Mouse (Mus musculus) 3134 (cell line): Measurements from ENCODE around the gene Dbp.

Experiments
- DNase-seq: peaks from one replicate; pipeline ENCODE4 v3.0.0-alpha.2; 2011; ENCODE audit warnings: low spot score; ENCODE audit not compliant: insufficient read length; ENCODE audit errors: extremely low read depth

The Dbp gene

GRCm38 (mm10) chr7:45723301-45723700 is 18.4 kb downstream of the Dbp start:
- DNase-seq = no peak

DNA sequence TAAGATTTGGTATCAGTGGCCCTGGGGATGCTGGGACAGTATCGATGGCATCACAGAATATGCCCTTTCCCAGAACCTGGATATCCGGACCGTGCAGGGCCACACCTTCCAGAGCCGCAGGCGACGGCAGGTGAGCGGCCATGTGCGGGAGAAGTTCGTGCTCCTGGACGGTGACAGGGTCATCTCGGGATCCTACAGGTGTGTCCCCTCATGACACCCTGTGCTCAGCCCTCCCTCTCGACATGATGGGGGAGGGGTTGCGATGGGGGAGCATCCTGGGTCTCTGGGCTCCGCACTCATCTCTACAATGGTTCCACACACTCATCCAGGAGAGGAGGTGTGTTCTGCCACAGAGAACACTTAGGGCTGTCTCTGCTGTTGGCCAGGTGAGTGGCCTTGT is 18.9 kb downstream of the Dbp start:
- DNase-seq = no peak

DNA sequence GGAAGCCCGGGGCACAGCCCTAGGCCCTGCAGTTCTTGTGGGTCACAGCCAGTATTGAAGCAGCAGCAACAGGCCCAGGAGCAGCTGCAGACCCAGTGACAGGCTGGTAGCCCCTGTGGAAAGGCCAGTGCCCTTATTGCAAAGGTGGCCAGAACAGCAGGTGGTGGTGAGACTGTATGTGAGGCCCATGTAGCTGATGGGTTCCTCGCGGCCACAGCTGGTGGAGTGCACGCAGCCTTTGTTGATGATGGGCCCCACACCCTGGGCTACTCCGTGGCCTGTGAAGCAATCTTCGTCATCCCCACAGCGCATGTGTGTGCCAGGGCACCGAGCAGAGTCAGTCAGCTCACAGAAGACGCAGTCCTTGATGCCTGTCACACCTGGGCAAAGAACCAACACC is 20.3 kb downstream of the Dbp start:
- DNase-seq = no peak

DNA sequence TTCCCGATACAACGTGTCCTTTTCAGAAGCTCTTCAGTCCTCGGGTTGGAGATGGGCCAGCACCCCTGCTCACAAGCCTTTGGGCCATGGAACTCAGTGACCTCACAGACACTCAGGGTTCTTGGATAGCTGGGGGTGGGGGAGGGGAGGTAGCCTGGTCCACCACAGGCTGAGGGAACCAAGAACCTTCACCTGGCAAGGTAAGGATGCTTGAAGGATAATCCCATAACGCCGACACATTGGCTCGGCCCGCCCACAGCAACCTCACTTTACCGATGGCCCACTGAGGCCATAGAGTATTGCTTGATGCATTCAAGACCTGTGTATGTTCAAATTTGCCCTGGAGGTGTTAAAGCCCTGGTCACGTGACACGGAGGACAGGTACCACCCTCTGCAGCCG is 20.8 kb downstream of the Dbp start, which contains the start of gene Spaca4:
Gene Spaca4, minus strand, starts transcription at position 101 of the 400 bp plus-strand sequence.
- DNase-seq = no peak

- DNase-seq = no peak
Observed at GRCm38 (mm10) chr7:45726419-45726818, 21.5 kb downstream of the Dbp start.

- DNase-seq = no peak
Observed at GRCm38 (mm10) chr7:45727625-45728024, 22.7 kb downstream of the Dbp start.

GRCm38 (mm10) chr7:45730727-45731431 is 26.0 kb downstream of the Dbp start:
- DNase-seq = no peak

DNA sequence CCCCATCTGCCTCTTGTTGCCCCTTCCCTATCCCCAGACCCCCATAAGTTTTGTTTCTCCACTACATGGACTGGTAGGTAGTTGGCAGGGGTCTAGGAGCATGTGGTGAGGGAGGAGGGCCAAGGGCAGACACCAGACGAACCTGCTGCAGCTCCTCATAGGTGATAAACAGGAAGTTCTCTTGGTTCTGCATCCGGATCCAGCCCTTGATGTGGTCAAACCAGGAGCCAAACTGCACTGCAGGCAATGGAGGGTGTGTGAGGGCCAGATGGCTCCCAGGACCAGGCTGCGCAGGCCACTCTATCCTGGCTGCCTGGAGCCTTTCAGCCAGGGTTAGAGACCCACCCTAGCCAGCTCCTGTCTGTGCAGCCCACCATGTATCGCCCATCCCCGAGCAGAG is 28.6 kb downstream of the Dbp start:
- DNase-seq = no peak

- no peak for DNase-seq
Observed at GRCm38 (mm10) chr7:45739162-45739763, 34.4 kb downstream of the Dbp start.

GRCm38 (mm10) chr7:45739820-45740219 is 34.9 kb downstream of the Dbp start:
- no peak for DNase-seq

DNA sequence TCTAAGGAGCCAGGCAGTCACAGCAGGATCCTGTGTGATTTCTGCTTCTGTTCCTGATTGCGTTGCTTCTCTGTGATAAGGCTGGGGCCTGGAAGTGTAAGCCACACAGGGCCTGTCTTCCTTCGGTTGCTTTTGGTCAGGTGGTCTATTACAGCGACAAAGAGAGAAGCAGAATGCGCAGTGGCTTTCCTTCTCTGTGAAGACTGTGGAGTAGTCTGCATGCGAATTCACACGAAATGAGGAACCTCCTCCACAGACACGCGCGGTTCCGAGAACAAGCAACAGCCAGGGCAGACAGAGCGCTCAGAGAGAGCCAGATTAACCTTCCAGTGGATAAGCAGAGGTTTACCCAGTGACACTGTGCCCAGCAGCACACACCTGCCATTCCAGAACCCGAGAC is 36.4 kb downstream of the Dbp start:
- DNase-seq = no peak

DNA sequence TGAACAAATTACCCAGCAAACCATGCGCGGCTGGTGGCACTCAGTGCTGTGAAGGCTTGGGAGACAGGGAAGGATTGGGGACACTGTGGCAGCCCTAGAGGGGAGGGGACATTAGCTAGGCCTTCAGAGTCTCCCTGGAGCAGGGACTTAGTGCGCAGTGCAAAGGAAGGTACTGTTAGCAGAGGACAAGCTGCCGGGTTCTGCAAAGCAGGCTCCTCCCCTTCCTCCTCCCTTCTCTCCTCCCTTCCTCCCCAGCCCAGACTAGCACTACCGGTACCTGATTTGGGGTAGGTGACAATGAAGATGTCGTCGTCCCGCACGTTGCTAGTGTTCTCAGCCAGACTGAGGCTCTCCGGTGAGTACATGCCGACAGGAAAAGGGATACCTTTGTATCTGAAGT is 36.9 kb downstream of the Dbp start:
- DNase-seq = no peak

DNA sequence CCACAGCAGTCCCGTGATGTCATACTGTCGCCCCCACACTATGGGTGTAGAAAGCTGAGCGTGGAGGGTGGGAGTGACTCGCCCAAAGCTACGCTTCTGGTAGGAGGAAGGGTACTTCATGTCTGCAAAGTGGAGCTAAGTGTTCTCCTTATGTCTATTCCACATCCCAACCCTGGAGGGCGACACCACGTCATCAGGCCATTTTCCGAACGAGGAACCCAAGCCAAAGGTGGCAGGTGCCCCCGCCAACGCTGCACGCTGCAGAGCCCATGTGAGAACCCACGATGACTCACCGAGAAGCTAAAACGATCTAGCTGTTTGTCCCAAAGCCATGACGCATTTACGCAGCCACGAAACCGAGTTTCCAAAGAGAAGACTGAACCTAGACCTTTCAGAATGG is 37.5 kb downstream of the Dbp start:
- DNase-seq = peak; percentile 81

DNA sequence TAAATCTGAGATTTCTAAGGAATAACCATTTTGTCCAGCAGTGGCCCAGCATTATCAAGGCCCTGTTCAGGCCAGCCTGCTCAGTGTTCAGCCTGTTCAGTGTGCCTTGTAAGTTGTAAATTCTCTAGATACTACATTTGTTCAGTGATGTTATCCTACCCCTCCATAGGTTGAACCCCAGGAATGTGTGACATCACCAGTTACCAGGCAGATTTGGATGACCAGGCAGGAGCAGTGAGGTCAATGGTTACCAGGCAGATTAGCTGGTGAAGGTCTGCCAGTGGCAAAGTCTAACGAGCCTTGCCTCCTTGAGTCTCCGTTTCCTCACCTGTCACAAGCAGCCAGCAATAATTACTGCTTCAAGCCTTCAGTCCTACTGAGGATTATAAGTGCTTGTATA is 39.5 kb downstream of the Dbp start:
- no peak for DNase-seq

DNA sequence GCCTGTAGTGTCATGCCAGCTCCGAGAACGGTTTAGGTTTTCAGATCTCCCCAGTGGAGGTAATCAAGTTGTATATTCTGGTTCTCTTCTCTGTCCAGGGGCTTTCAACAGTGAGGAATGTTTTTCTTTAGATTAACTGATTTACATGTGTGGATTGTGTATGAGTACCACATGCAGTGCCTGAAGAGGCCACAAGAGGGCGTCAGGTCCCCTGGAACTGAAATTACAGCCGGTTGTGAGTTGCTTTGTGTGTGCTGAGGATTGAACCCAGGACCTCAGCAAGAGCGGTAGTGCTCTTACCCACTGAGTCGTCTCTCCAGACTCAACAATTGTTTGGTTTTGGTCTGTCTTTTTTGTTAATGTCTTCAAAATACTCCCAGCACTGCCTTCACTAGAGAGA is 41.6 kb downstream of the Dbp start:
- DNase-seq = no peak

DNA sequence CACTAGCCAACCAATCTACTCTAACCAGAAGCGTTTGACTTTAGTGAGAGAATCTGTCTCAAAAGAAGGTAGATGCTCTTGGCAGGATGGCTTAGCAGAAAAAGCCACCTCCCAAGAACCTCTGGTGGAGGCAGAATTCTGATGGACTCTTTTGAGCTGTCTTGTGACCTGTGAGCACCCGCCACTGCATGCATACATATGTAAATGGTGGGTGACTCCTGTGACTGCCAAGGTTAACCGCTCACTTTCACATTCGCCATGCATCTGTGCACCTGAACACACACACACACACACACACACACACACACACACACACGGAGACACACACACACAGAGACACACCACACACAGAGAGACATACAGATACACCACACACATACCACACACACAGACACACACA is 42.6 kb downstream of the Dbp start:
- DNase-seq = no peak

DNA sequence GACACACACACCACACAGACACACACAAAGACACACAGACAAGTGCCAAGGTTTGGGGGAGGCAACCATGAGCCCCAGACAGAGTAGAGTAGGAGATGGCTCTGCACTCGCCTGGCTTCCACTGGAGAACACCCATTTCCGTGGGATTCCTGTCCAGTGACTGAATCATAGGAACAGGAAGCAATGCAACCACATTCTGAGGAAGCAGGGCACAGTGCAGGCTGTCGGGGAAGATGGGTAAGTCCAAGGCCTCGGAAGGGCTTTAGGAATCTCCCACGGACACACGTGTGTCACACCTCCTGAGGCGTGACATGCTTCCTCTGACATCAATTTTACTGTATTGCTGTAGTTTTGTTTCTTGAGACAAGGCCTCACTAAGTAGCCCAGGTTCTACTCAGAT is 43.2 kb downstream of the Dbp start:
- DNase-seq = no peak

DNA sequence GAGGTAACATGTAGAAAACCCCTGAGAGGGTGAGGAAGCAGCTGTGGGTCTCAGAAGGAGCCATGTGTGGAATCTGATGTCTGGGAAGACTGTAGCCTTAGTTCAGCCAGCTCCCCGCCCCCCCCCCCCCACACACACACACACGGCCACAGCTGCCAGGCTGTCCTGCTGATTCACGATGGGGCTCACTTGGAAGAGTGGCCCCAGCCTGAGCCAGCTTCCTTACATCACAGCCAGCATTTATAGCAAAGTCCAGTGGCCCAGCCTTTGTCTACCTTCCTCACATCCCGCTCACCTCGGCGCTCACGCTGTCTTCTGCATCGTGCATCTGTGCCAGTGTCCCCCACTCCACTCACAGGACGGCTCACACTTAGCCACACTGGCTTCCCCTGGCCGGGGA is 44.5 kb downstream of the Dbp start:
- DNase-seq = peak; percentile 65

- DNase-seq = no peak
Observed at GRCm38 (mm10) chr7:45750162-45750561, 45.3 kb downstream of the Dbp start.

DNA sequence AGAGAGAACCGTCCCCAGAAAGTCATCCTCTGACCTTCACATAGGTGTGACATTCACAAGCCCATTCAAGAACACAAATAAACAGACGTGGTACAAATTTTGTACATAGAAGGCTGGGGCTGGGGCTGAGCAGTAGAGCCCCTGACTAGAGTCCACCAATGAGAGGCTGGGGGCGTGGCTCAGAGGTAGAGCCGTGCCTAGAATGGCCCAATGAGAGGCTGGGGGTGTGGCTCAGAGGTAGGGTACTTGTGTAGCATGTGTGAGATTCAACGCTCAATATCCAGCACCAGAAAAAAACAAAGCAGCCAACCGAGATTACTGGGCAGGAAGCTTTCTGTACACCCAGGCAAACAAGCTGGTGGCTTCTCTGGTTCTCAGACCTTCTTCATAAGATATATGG is 50.8 kb downstream of the Dbp start:
- no peak for DNase-seq

- peak; percentile 76 for DNase-seq
Observed at GRCm38 (mm10) chr7:45759400-45759799, 54.5 kb downstream of the Dbp start.
